Mouse (Mus musculus): ENCODE measurements around the gene Acot11.

GRCm38 (mm10) chr4:106790938-106791337 lies 13.9 kb downstream of the Acot11 start:
- TF ChIP-seq CTCF (IDR thresholded peaks at IDR 0.05; ENCODE audit: borderline replicate concordance, control insufficient read depth, extremely low read depth, insufficient read depth, low read length, poor library complexity) = no peak
- TF ChIP-seq POLR2A (IDR thresholded peaks at IDR 0.05; ENCODE audit: control insufficient read depth, extremely low read depth, insufficient read depth, low read length, poor library complexity) = no peak
